2 mouse cellular contexts compared by ENCODE assay signal in genomic region chrX:8009356-8009755, GRCm38 (mm10).
A peak's percentile ranks its signal among the peaks of the same experiment; 100 is the strongest.
TF ChIP-seq lines count a peak whose summit lies in the region.

No protein-coding gene starts in this region.

TF ChIP-seq in CH12.LX, 34 proteins besides CTCF, POLR2A, EP300 and RAD21:
- 0 out of 2 replicates have a peak, but pooled peaks have one; percentile 11 for TF ChIP-seq ZNF384 (IDR thresholded peaks at IDR 0.05; ENCODE audit: low read depth, low read length)

TF ChIP-seq in MEL, 35 proteins besides CTCF, POLR2A, EP300 and RAD21:
- TF ChIP-seq SMC3 (IDR thresholded peaks at IDR 0.05; ENCODE audit: low read depth, low read length) (0 out of 2 replicates have a peak, but pooled peaks have one; percentile 16), ZNF384 (IDR thresholded peaks at IDR 0.05; ENCODE audit: low read depth, low read length) (peak; percentile 79), MYC (IDR thresholded peaks at IDR 0.05; ENCODE audit: low read depth, low read length) (peak; percentile 57; the same call in 1 of the 2 replicates)
